23 mouse cellular contexts compared by ENCODE assay signal in genomic region chr8:116352635-116353034, GRCm38 (mm10).
"Had no signal": no experiment of that assay in that cellular context is flagged by ENCODE, and none has a peak within 500 bp of the region (broad histone marks: within the 10 kb centered on the region; RNA-seq: fewer than 3 reads in every experiment).

No protein-coding gene starts in this region.

- H3K4me1 ChIP-seq: forebrain, embryonic 15.5 days; heart, embryonic 15.5 days; hindbrain, embryonic 13.5 days; hindbrain, embryonic 15.5 days; limb, embryonic 13.5 days; limb, embryonic 15.5 days; liver, embryonic 13.5 days; liver, embryonic 15.5 days had no signal

- H3K4me2 ChIP-seq: forebrain, embryonic 15.5 days; heart, embryonic 11.5 days; heart, embryonic 13.5 days; heart, embryonic 15.5 days; hindbrain, embryonic 13.5 days; hindbrain, embryonic 15.5 days; limb, embryonic 13.5 days; limb, embryonic 15.5 days; liver, embryonic 13.5 days; liver, embryonic 15.5 days had no signal

- H3K27ac ChIP-seq: forebrain, embryonic 15.5 days; heart, embryonic 13.5 days; heart, embryonic 15.5 days; hindbrain, embryonic 13.5 days; hindbrain, embryonic 15.5 days; hindbrain, postnatal 0 days; kidney, postnatal 0 days; limb, embryonic 13.5 days; limb, embryonic 15.5 days; liver, embryonic 13.5 days; liver, embryonic 15.5 days had no signal

- ATAC-seq: forebrain, embryonic 15.5 days; forebrain, postnatal 0 days; hindbrain, postnatal 0 days; intestine, embryonic 16.5 days had no signal

- H3K9me3 ChIP-seq: forebrain, embryonic 15.5 days; heart, embryonic 13.5 days; heart, embryonic 15.5 days; hindbrain, embryonic 13.5 days; hindbrain, embryonic 15.5 days; limb, embryonic 13.5 days; limb, embryonic 15.5 days; liver, embryonic 13.5 days; liver, embryonic 15.5 days had no signal

- H3K4me3 ChIP-seq: forebrain, embryonic 15.5 days; heart, embryonic 13.5 days; heart, embryonic 15.5 days; hindbrain, embryonic 13.5 days; hindbrain, embryonic 15.5 days; limb, embryonic 13.5 days; limb, embryonic 15.5 days; liver, embryonic 13.5 days; liver, embryonic 15.5 days had no signal

- H3K27me3 ChIP-seq: forebrain, embryonic 15.5 days; heart, embryonic 13.5 days; heart, embryonic 15.5 days; hindbrain, embryonic 13.5 days; hindbrain, embryonic 15.5 days; limb, embryonic 13.5 days; limb, embryonic 15.5 days; liver, embryonic 13.5 days; liver, embryonic 15.5 days had no signal

- DNase-seq: forebrain, postnatal 0 days; gastrocnemius, postnatal 14 days; gastrocnemius, postnatal 36 days; heart, adult 18-20 months; heart, postnatal 14 days; heart, postnatal 36 days; layer of hippocampus, adult 9-11 months; layer of hippocampus, postnatal 36 days; left cerebral cortex, postnatal 4 days; liver, embryonic 13.5 days; lung, adult 18-20 months had no signal

- H3K36me3 ChIP-seq: forebrain, embryonic 15.5 days; heart, embryonic 13.5 days; heart, embryonic 15.5 days; hindbrain, embryonic 13.5 days; hindbrain, embryonic 15.5 days; limb, embryonic 13.5 days; limb, embryonic 15.5 days; liver, embryonic 13.5 days; liver, embryonic 15.5 days had no signal

- H3K9ac ChIP-seq: forebrain, embryonic 15.5 days; forebrain, postnatal 0 days; heart, embryonic 13.5 days; heart, embryonic 15.5 days; hindbrain, embryonic 13.5 days; hindbrain, embryonic 15.5 days; limb, embryonic 13.5 days; limb, embryonic 15.5 days; liver, embryonic 13.5 days; liver, embryonic 15.5 days had no signal
